Mouse (Mus musculus): ENCODE measurements around the gene Prep.
"Not testable (repeated sequence)": the region's sequence is repeated elsewhere in the genome, so short reads cannot be mapped to it uniquely, and the experiment has no call there.

The Prep gene

GRCm38 (mm10) chr10:45076585-45076984, 9.6 kb downstream of the Prep start:
- no peak for DNase-seq (ENCODE audit: low read depth)

GRCm38 (mm10) chr10:45077353-45077752, 10.3 kb downstream of the Prep start:
- no peak for DNase-seq (ENCODE audit: low read depth)

- DNase-seq (ENCODE audit: low read depth): no peak
Observed at GRCm38 (mm10) chr10:45079756-45080155, 12.8 kb downstream of the Prep start.

- DNase-seq (ENCODE audit: low read depth): no peak
Observed at GRCm38 (mm10) chr10:45080490-45080889, 13.5 kb downstream of the Prep start.

- peak; percentile 19 for DNase-seq (ENCODE audit: low read depth)
Observed at GRCm38 (mm10) chr10:45082730-45083129, 15.7 kb downstream of the Prep start.

GRCm38 (mm10) chr10:45084002-45084401, 17.0 kb downstream of the Prep start:
- not testable (repeated sequence) for DNase-seq (ENCODE audit: low read depth)

- DNase-seq (ENCODE audit: low read depth): no peak
Observed at GRCm38 (mm10) chr10:45084471-45084870, 17.5 kb downstream of the Prep start.

- peak; percentile 56 for DNase-seq (ENCODE audit: low read depth)
Observed at GRCm38 (mm10) chr10:45085315-45085714, 18.3 kb downstream of the Prep start.

GRCm38 (mm10) chr10:45086637-45087036, 19.6 kb downstream of the Prep start:
- peak; percentile 49 for DNase-seq (ENCODE audit: low read depth)

GRCm38 (mm10) chr10:45091462-45092079, 24.6 kb downstream of the Prep start:
- DNase-seq (ENCODE audit: low read depth): peak; percentile 58

- DNase-seq (ENCODE audit: low read depth): no peak
Observed at GRCm38 (mm10) chr10:45092080-45093056, 25.4 kb downstream of the Prep start.

- peak; percentile 61 for DNase-seq (ENCODE audit: low read depth)
Observed at GRCm38 (mm10) chr10:45098751-45099150, 31.7 kb downstream of the Prep start.

GRCm38 (mm10) chr10:45100473-45100872, 33.5 kb downstream of the Prep start:
- DNase-seq (ENCODE audit: low read depth): no peak

GRCm38 (mm10) chr10:45103184-45103583, 36.2 kb downstream of the Prep start:
- DNase-seq (ENCODE audit: low read depth): no peak

GRCm38 (mm10) chr10:45104098-45104497, 37.1 kb downstream of the Prep start:
- DNase-seq (ENCODE audit: low read depth): no peak

- no peak for DNase-seq (ENCODE audit: low read depth)
Observed at GRCm38 (mm10) chr10:45104535-45105079, 37.6 kb downstream of the Prep start.

GRCm38 (mm10) chr10:45106541-45106940, 39.5 kb downstream of the Prep start:
- DNase-seq (ENCODE audit: low read depth): no peak

GRCm38 (mm10) chr10:45107313-45107712, 40.3 kb downstream of the Prep start:
- no peak for DNase-seq (ENCODE audit: low read depth)

GRCm38 (mm10) chr10:45109041-45109440, 42.0 kb downstream of the Prep start:
- no peak for DNase-seq (ENCODE audit: low read depth)

- no peak for DNase-seq (ENCODE audit: low read depth)
Observed at GRCm38 (mm10) chr10:45109974-45110373, 43.0 kb downstream of the Prep start.

- DNase-seq (ENCODE audit: low read depth): no peak
Observed at GRCm38 (mm10) chr10:45112927-45113326, 45.9 kb downstream of the Prep start.

GRCm38 (mm10) chr10:45114462-45114861, 47.5 kb downstream of the Prep start:
- DNase-seq (ENCODE audit: low read depth): no peak

GRCm38 (mm10) chr10:45116832-45117231, 49.8 kb downstream of the Prep start:
- no peak for DNase-seq (ENCODE audit: low read depth)

Measured in induced T-regulatory cell, adult 2 months (primary cell).